Mouse (Mus musculus) monocyte, adult 59 days (primary cell): Measurements from ENCODE around the gene Dpp6. TPM values are rescaled to one million over a fixed set of nuclear protein-coding genes. Genes with fewer than 3 reads are reported as not detected.

Source experiments
- total RNA-seq, 2 experiments: library from RNA; stranded (reverse); gene quantifications; one replicate each; pipeline ENCODE4 v1.2.4; 2023

Gene Dpp6
- not detected for total RNA-seq

DNA sequence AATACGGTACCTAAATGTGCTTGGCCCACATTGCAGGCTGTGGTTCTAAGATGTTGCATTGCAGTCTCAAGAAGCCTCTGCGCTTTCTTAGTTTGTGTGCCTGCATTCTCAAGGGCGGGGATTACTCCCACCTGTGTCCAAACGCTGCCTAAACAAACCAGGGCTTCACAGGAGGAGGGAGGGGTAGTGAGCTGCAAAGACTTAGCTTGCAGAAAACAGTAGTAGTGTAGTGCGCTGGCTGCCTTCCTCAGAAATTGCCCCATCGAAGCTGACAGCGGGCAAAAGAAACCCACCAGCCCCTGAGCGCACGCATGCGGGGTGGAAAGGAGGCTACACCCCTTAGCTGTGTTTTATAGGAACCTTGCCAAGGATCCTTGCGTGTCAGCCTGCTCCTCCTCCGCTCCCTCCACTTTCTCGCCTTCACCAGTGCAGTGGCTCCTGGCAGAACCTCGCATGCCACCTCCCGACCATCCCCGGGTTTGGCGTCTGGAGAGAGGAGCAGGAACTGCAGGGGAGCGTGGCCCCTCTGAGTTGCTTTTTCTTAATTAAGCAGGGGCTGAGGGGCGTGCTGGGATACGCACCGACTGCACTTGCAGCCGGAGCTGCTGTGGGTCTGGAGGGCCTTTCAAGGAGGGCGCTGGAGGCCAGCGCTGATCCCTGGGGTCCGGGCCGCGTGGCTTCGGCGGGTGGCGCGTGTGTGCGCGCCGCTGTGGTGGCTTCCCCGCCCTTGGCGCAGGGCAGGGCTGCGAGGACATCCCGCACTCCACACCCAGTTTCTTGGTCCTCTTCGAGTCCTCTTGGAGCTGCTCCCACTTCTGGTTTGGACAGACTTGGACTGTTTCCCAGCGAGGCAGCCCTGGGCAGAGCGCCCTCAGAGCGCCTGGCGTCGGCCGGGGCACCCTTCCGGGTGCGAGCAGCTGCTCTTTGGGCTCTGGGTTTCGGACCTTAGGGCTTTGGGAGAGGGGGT is at the start of gene Dpp6:
Gene Dpp6 (plus strand): TSS at position 229 of the 967 bp plus-strand sequence.

DNA sequence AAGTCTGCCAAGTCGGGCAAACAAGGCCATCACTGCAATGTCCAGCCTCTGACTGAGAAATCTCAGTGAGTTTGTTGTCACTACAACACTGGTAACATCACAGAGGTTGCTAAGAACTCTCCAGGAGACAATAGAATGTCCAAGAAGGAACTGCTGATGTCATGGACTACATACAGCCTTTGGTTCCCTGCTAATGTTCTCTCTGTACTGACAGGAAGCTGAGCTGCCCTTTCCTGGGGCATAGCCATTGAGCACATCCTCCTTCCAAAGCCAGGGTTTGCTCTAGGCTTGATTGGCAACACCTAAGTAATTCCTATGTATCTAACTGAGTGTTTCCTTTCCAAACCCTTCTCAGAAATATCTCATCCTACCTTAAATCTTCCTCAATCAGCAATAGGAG is 684.3 kb downstream of the Dpp6 start, which contains the start of gene Speer4b:
Gene Speer4b (minus strand): TSS at position 101 of the 400 bp plus-strand sequence.

